Mouse (Mus musculus) stomach, postnatal 0 days (tissue): Measurements from ENCODE around the gene Snf8. TPM values are rescaled to one million over a fixed set of nuclear protein-coding genes. Genes with fewer than 3 reads are reported as not detected.

Experiments
- ATAC-seq: fragments of 200-750 bp; cut with Nextera tagmentation; 2 replicates; pipeline ENCODE4 v1.8.0; 2017; ENCODE audit not compliant: low FRiP score, low TSS enrichment
- DNase-seq: peaks from one replicate; pipeline ENCODE4 v3.0.0-alpha.2; 2016; ENCODE audit warnings: low spot score
- H3K27ac ChIP-seq: fragments of 300-500 bp; sonication (generic); replicated peaks from 2 replicates; pipeline ENCODE4 v1.5.1; 2014; ENCODE audit warnings: mild to moderate bottlenecking, control low read depth
- H3K27me3 ChIP-seq: fragments of 300-500 bp; sonication (generic); 2 replicates; pipeline ENCODE4 v1.6.1; 2014; ENCODE audit warnings: low read length; ENCODE audit not compliant: control insufficient read depth, insufficient read depth
- H3K36me3 ChIP-seq: fragments of 300-500 bp; sonication (generic); 2 replicates; pipeline ENCODE4 v1.6.1; 2014; ENCODE audit warnings: low read length, mixed read lengths; ENCODE audit not compliant: control insufficient read depth, insufficient read depth
- H3K4me1 ChIP-seq: fragments of 300-500 bp; sonication (generic); replicated peaks from 2 replicates; pipeline ENCODE4 v1.6.1; 2014; ENCODE audit warnings: antibody characterized with exemption; ENCODE audit not compliant: control insufficient read depth, insufficient read depth
- H3K4me2 ChIP-seq: fragments of 300-500 bp; sonication (generic); replicated peaks from 2 replicates; pipeline ENCODE4 v1.6.1; 2014; ENCODE audit warnings: low read depth, mild to moderate bottlenecking, control low read depth, moderate library complexity
- H3K4me3 ChIP-seq: fragments of 300-500 bp; sonication (generic); 2 replicates; pipeline ENCODE4 v1.5.1; 2014; ENCODE audit warnings: low read depth, low read length, control low read depth
- H3K9ac ChIP-seq: fragments of 300-500 bp; sonication (generic); 2 replicates; pipeline ENCODE4 v1.6.1; 2014; ENCODE audit warnings: mild to moderate bottlenecking, low read length, control low read depth, mixed read lengths
- H3K9me3 ChIP-seq: fragments of 300-500 bp; sonication (generic); 2 replicates; pipeline ENCODE4 v1.6.1; 2016; ENCODE audit warnings: low read length; ENCODE audit not compliant: control insufficient read depth
- CTCF ChIP-seq: IDR thresholded peaks from 2 replicates; pipeline ENCODE4 v1.5.1; 2016; ENCODE audit warnings: antibody characterized with exemption, low read depth, mild to moderate bottlenecking, moderate library complexity
- EP300 ChIP-seq: optimal IDR thresholded peaks from 2 replicates; pipeline ENCODE3; 2016; ENCODE audit warnings: antibody characterized with exemption
- WGBS: fragments of 180-500 bp; shearing (Covaris S2); extraction: QIAGEN DNeasy Blood & Tissue Kit; methylation state at CpG from one replicate; pipeline ENCODE4 v1.1.7; 2014; 5-methylcytosine and 5-hydroxymethylcytosine counted together
- polyA plus RNA-seq: library from polyadenylated mRNA; unstranded; fragments of >200 nt; fragmentation: Nextera tagmentation; extraction: Ambion mirVana; gene quantifications from 2 replicates; pipeline ENCODE4 v1.2.1, GENCODE M21; 2015

Snf8 gene
- 76.0 and 83.0 TPM in 2 replicates for polyA plus RNA-seq

DNA sequence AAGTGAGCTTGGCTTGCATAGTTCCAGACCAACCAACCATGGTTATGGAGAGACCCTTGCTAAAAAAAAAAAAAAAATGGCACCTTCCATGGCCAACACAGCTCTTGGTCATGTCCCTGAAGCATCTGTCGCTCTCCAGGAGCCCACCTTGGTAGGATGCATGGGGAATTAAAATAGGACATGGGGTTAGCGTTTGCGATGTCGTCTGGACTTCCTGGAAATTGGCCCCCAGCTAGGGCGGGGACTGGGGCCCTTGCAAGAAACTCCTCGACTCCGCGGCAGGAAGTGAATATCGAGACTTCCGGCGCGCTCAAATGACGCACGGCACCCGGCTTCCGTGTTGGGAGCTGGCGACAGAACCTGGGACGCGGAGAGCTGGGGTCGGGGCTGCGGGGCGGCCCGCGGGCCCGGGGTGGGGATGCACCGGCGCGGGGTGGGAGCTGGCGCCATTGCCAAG, at the start of gene Snf8:
Gene Snf8 (plus strand): TSS at position 290 of the 457 bp plus-strand sequence.
- no peaks in the 10 kb centered on the region for H3K36me3 ChIP-seq
- no peaks in the 10 kb centered on the region for H3K27me3 ChIP-seq
- peak within 1 kb of the TSS; percentile 81 for H3K4me3 ChIP-seq
- ATAC-seq: peak; percentile 79
- peak within 1 kb of the TSS; percentile 61 for H3K27ac ChIP-seq
- no peak for TF ChIP-seq EP300
- TF ChIP-seq CTCF: no peak
- H3K4me2 ChIP-seq: peak within 1 kb of the TSS; percentile 91
- 0% methylated on average over 23 of the region's 29 CpGs for WGBS
- H3K4me1 ChIP-seq: no peaks in the 10 kb centered on the region
- H3K9ac ChIP-seq: peak within 1 kb of the TSS; percentile 89
- DNase-seq: peak; percentile 98
- no peaks in the 10 kb centered on the region for H3K9me3 ChIP-seq

- DNase-seq: peak; percentile 34
- Histone ChIP-seq H3K27ac (peak overlapping the region; percentile 63), H3K9ac (no peak overlapping the region), H3K4me1 (peaks cover 8% of the 10 kb centered on the region), H3K9me3 (no peaks in the 10 kb centered on the region), H3K36me3 (no peaks in the 10 kb centered on the region), H3K4me2 (no peak overlapping the region), H3K4me3 (no peak overlapping the region), H3K27me3 (no peaks in the 10 kb centered on the region)
- no peak; the same call in 1 of the 2 replicates for ATAC-seq
- 50% methylated on average over 6 of the region's 6 CpGs for WGBS
- TF ChIP-seq CTCF (no peak), EP300 (no peak)
These were observed 46.7 kb upstream of the Snf8 start for GRCm38 (mm10) chr11:95987854-95988447.

GRCm38 (mm10) chr11:95988533-95988932, 46.2 kb upstream of the Snf8 start:
- no peaks in the 10 kb centered on the region for H3K36me3 ChIP-seq
- no peak for TF ChIP-seq CTCF
- ATAC-seq: peak; percentile 74
- no peaks in the 10 kb centered on the region for H3K27me3 ChIP-seq
- DNase-seq: peak; percentile 94
- peak overlapping the region; percentile 63 for H3K27ac ChIP-seq
- H3K9me3 ChIP-seq: no peaks in the 10 kb centered on the region
- H3K9ac ChIP-seq: no peak overlapping the region
- H3K4me3 ChIP-seq: no peak overlapping the region
- H3K4me1 ChIP-seq: peaks cover 5% of the 10 kb centered on the region
- H3K4me2 ChIP-seq: no peak overlapping the region
- 25% methylated on average over 9 of the region's 9 CpGs for WGBS

- Histone ChIP-seq H3K27me3 (no peaks in the 10 kb centered on the region), H3K4me1 (peaks cover 5% of the 10 kb centered on the region), H3K27ac (0 out of 2 replicates have a peak overlapping the region, but pooled peaks have one; percentile 35), H3K4me3 (no peak overlapping the region), H3K4me2 (no peak overlapping the region), H3K9me3 (no peaks in the 10 kb centered on the region), H3K36me3 (no peaks in the 10 kb centered on the region), H3K9ac (no peak overlapping the region)
- WGBS: 73% methylated on average over 8 of the region's 8 CpGs
- TF ChIP-seq CTCF: no peak
- no peak for TF ChIP-seq EP300
- DNase-seq (no peak), ATAC-seq (no peak)
These were observed 44.8 kb upstream of the Snf8 start for GRCm38 (mm10) chr11:95989864-95990263.

DNA sequence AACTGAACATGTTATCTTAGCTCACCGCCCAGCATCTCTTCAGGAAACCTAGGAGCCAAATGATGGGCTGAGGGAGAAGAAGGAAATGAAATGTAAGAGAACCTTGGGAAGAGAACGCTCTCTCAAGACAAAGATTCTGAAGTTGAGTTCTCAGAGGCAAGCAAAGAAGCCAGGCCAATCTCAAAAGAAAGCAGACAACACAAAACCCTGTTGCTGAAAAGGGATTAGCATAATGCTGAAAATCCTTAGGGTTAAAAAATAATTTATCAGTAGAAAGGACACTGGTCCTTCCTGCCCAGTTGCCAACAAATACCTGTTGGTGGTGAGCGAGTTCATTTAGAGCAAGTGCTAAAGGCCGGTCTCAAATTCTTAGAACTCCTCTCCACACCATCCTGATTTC, 44.3 kb upstream of the Snf8 start:
- Histone ChIP-seq H3K27ac (peak overlapping the region; percentile 88; the same call in 1 of the 2 replicates), H3K4me3 (peak overlapping the region; percentile 60), H3K36me3 (no peaks in the 10 kb centered on the region), H3K4me1 (peaks cover 5% of the 10 kb centered on the region), H3K9me3 (no peaks in the 10 kb centered on the region), H3K4me2 (peak overlapping the region; percentile 92), H3K27me3 (no peaks in the 10 kb centered on the region), H3K9ac (no peak overlapping the region)
- WGBS: 70% methylated on average over 4 of the region's 4 CpGs
- TF ChIP-seq EP300: no peak
- no peak for TF ChIP-seq CTCF
- ATAC-seq (no peak), DNase-seq (no peak)

GRCm38 (mm10) chr11:95990886-95991708, 43.6 kb upstream of the Snf8 start:
- Histone ChIP-seq H3K36me3 (no peaks in the 10 kb centered on the region), H3K27me3 (no peaks in the 10 kb centered on the region), H3K9ac (peak overlapping the region; percentile 89), H3K4me2 (peak overlapping the region; percentile 92), H3K9me3 (no peaks in the 10 kb centered on the region), H3K4me3 (peak overlapping the region; percentile 60), H3K27ac (peak overlapping the region; percentile 88), H3K4me1 (peaks cover 5% of the 10 kb centered on the region)
- ATAC-seq (peak; percentile 53), DNase-seq (peak; percentile 74)
- TF ChIP-seq EP300: no peak
- TF ChIP-seq CTCF: no peak
- 13% methylated on average over 42 of the region's 49 CpGs for WGBS
